Mouse (Mus musculus) brain, adult 2 months (tissue): ENCODE results near the gene Btf3l4.

Source experiments
- DNase-seq: peaks from one replicate; pipeline ENCODE4 v3.0.0; 2011; ENCODE audit warnings: low read depth, low spot score

The Btf3l4 gene

DNA sequence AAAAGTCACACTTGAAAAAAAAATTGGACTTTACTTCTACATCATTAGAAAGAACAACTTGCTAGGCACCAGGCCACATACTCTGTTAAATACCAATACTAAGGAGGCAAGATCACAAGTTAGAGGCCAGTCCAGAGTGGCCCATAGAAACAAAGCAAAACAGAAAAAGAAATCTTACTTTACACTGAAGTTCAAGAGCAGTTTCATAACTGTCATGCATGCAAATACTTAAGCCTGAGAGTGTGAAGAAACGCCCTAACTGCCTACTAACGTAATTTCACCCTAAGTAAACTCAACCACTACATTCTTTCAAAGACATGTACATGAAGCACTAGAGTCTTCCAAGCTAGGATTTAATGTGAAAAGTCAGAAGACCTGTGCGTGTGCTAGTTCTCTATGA is 7.7 kb downstream of the Btf3l4 start:
- DNase-seq, result no peak

DNA sequence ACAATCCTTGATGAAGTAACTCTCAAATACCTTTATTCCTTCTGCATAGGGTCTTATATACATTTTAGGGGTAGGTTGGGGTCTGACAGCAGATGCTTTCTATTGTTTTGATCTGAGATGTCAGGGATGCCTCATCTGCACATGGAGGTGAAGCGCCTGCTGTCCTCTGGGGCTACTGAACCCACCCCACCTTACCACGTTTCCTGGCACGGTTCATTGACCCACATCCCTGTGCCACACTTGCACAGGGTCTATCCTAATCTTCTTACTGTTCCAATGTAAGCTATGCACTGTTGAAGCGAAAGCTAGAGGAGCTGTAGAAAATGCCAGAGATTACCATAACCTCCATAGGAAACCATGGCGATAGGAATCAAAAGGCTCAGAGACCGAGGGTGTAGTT is 21.9 kb downstream of the Btf3l4 start:
- DNase-seq, result no peak

GRCm38 (mm10) chr4:108811142-108811541 is 22.3 kb downstream of the Btf3l4 start:
- no peak for DNase-seq

DNA sequence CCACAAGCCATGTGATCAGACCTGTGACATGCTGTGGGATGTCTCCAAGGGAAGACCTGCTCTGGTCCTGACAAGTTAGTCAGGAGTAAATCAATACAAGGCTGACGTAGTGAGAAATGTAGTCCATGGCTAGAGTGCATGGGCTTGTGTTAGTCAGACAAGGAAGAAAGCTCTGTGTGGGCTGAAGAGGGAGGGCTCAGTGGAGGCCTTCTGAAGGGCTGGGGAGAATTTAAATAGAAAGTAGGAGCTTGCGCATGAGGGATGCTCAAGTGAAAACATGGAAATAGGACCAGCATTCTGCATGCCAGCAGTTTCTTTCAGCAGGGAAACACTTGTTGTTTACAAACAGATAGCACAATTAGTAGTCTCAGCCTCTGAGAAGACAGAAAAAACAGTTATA is 29.9 kb downstream of the Btf3l4 start:
- DNase-seq, result peak; percentile 59

DNA sequence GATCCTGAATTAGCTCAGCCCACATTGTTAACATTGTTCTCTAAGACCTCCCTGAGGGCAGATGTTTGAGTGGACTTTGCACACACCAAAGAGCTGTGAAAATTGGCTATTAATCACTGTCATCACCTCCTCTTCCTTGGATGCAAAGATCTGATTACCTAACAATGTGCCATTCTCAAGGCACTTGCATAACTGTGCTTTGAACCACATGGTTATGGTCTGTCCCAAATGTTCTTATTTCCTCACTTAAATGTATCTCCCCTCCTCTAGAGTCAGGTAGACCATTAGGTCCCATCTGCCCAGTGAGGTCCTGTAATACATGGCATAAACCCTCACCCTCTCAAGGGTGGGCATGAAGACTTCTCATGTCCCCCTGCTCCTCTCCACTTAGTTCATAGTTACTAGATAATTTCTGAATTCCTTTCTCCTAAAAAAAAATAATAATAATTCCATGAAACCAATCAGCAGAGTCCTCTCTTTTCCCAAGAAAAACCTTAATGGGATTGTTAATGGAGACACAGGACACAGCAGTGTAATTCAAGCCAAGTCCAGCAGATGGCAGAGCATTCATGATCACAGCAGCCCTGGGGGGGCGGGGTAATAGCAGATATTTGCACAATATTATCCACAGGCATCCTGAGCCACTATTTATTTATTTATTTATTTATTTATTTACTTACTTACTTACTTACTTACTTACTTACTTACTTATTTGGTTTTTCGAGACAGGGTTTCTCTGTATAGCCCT is 35.2 kb downstream of the Btf3l4 start:
- peak; percentile 85 for DNase-seq

DNA sequence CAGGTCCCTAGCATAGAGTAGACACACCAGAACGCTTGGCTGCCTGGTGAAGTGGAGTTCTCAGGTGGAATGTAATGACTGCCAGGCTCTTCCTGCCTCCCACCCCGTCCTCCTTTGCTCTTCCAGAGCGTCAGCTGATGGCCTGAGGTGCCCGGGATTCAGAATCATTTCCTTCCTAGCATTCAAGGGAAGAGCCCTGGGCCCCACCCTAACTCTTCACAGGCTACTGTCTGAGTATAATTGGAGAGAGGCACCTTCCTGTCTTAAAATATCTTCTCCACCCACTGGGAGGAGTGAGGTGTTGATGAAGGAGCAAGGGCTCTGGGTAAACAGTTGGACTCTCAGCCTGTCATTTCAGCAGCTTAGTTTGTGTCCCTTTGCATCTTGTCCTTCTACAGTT is 36.7 kb downstream of the Btf3l4 start:
- DNase-seq, result peak; percentile 11

- DNase-seq, result no peak
These were observed 39.5 kb downstream of the Btf3l4 start for GRCm38 (mm10) chr4:108793941-108794340.

DNA sequence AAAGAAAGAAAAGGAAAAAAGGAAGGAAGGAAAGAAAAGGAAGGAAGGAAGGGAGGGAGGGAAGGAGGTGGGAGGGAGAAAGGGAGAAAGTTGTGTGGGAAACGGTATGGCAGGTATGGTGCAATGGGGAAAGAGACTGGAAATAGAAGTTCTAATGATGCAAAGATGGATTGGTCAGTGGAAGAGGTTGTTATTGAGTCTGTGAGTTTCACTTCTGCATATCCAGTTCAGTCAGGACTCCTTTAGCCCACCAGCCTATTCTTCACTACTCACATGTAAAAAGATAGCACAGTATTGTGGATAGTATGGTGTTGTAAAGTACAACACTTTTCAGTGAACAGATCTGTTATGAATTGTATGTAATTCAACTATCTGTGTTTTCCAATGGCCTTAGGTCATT is 42.9 kb downstream of the Btf3l4 start:
- DNase-seq, result no peak

DNA sequence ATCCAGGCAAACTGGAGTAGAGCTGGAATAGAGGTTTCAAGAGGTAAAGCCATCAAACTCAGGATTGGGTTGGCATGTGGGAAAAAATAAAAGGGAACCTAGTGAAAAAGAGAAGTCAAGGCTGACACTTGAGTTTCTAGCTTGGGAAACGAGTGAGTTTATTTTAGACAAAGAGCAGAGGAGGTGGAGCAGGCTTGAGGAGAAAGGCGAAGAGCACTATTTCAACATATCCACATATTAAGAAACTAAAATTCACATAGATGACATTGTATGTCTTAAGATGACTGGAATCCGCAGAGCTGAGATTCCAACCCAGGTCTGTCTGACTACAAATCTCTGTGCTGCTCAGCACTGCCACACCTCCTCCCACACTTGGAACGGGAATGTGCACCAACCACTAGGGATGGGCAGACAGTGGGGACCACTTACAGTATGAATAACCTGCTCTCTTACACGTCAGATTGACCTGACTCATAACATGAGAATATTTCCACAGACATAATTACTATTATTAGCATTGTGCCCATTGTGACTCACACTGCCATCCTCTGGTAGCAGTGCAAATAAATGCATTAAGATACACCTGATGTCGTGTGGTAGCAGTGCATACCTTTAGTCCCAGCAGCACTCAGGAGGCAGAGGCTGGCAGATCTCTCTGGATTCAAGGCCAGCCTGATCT is 44.0 kb downstream of the Btf3l4 start:
- DNase-seq, result peak; percentile 27

GRCm38 (mm10) chr4:108782421-108783085 is 50.9 kb downstream of the Btf3l4 start:
- DNase-seq, result peak; percentile 90

DNA sequence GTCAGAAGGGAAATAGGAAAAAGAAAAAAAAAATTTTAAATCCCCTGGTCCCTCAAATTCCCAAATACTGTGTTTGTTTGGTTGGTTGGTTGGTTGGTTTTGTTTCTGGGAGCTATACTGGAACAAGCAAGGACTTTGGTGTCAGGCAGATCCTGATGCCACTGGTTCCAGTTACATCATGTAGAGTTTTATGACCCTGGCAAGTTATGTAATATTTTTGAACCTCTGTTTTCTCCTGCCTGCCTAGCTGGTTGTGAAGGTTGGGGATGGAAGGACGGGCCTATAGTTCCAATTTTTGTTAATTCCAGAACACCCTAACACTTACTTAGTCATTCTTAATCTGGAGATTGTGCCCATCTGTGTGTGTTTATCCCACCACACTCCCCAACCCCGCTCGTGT is 51.8 kb downstream of the Btf3l4 start:
- DNase-seq, result peak; percentile 74

- DNase-seq, result no peak
These were observed 52.6 kb downstream of the Btf3l4 start for GRCm38 (mm10) chr4:108780864-108781205.

- DNase-seq, result peak; percentile 90
These were observed 53.2 kb downstream of the Btf3l4 start, which contains the start of gene Zfyve9 for GRCm38 (mm10) chr4:108780057-108780863. Gene Zfyve9, minus strand, starts transcription at chr4:108780798.

- peak; percentile 81 for DNase-seq
These were observed 53.7 kb downstream of the Btf3l4 start for GRCm38 (mm10) chr4:108779763-108780056.

- no peak for DNase-seq
These were observed 64.9 kb downstream of the Btf3l4 start for GRCm38 (mm10) chr4:108768527-108768926.
